Mouse (Mus musculus) kidney, adult 2 months (tissue): ENCODE results near the gene Cldn34b2.

Experiments used
- CTCF ChIP-seq: fragments of 200-500 bp; conservative IDR thresholded peaks from 2 replicates; pipeline ENCODE4 v1.5.1; 2011; ENCODE audit warnings: low read depth, mild to moderate bottlenecking, control low read depth, low read length, moderate library complexity, mixed read lengths; ENCODE audit not compliant: insufficient read depth, insufficient read length
- POLR2A ChIP-seq: fragments of 200-500 bp; IDR thresholded peaks from one replicate; pipeline ENCODE4 v1.6.1; 2011; ENCODE audit warnings: low read depth, low read length, control low read depth

- no peak for TF ChIP-seq POLR2A
- TF ChIP-seq CTCF, result no peak
Observed at GRCm38 (mm10) chrX:155163553-155163952, 35.3 kb upstream of the Cldn34b2 start.
